Mouse (Mus musculus) forebrain, postnatal 0 days (tissue): ENCODE measurements at regions not wholly inside any gene's neighbourhood (a gene's known extent, or its start where the extent isn't known, plus 50 kb on each side); places are given as distances from the start of the nearest gene placed in this dataset.
A peak's percentile ranks its signal among the peaks of the same experiment; 100 is the strongest.

Source experiments
- ATAC-seq: fragments of 200-750 bp; cut with Nextera tagmentation; 2 replicates; pipeline ENCODE4 v1.8.0; 2017; ENCODE audit warnings: mild to moderate bottlenecking, moderate library complexity
- DNase-seq: peaks from one replicate; pipeline ENCODE4 v3.0.0-alpha.2; 2015
- H3K27ac ChIP-seq: fragments of 300-500 bp; sonication (generic); 2 replicates; pipeline ENCODE4 v1.5.1; 2014; ENCODE audit warnings: low read depth, mild to moderate bottlenecking, antibody characterized with exemption, low read length, moderate library complexity, mixed read lengths
- H3K27me3 ChIP-seq: fragments of 300-500 bp; sonication (generic); 2 replicates; pipeline ENCODE4 v1.6.1; 2014; ENCODE audit warnings: mild to moderate bottlenecking, low read length, mixed read lengths; ENCODE audit not compliant: insufficient read depth
- H3K36me3 ChIP-seq: fragments of 300-500 bp; sonication (generic); 2 replicates; pipeline ENCODE4 v1.6.1; 2014; ENCODE audit warnings: mild to moderate bottlenecking, moderate library complexity; ENCODE audit not compliant: insufficient read depth
- H3K4me1 ChIP-seq: fragments of 300-500 bp; sonication (generic); 2 replicates; pipeline ENCODE4 v1.6.1; 2014; ENCODE audit warnings: antibody characterized with exemption; ENCODE audit not compliant: insufficient read depth
- H3K4me2 ChIP-seq: fragments of 300-500 bp; sonication (generic); 2 replicates; pipeline ENCODE4 v1.6.1; 2014; ENCODE audit warnings: low read depth, mild to moderate bottlenecking, moderate library complexity
- H3K4me3 ChIP-seq: fragments of 300-500 bp; sonication (generic); 2 replicates; pipeline ENCODE4 v1.5.1; 2014; ENCODE audit warnings: low read depth, low read length, mixed read lengths
- H3K9ac ChIP-seq: fragments of 300-500 bp; sonication (generic); 2 replicates; pipeline ENCODE4 v1.6.1; 2014; ENCODE audit warnings: mild to moderate bottlenecking
- H3K9me3 ChIP-seq: fragments of 300-500 bp; sonication (generic); 2 replicates; pipeline ENCODE4 v1.6.1; 2016; ENCODE audit warnings: low read length
- CTCF ChIP-seq: sonication (generic); IDR thresholded peaks from 2 replicates; pipeline ENCODE4 v1.5.1; 2016; ENCODE audit warnings: antibody characterized with exemption, control low read depth, low read depth
- WGBS: fragments of 180-500 bp; shearing (Covaris S2); extraction: QIAGEN DNeasy Blood & Tissue Kit; methylation state at CpG from one replicate; pipeline ENCODE4 v1.1.7; 2014; 5-methylcytosine and 5-hydroxymethylcytosine counted together

- no peaks in the 10 kb centered on the region for H3K4me1 ChIP-seq
- 26% methylated on average over 7 of the region's 7 CpGs for WGBS
- peak; percentile 44 for DNase-seq
- no peaks in the 10 kb centered on the region for H3K27me3 ChIP-seq
- H3K4me2 ChIP-seq, result no peak overlapping the region
- no peaks in the 10 kb centered on the region for H3K36me3 ChIP-seq
- H3K9ac ChIP-seq, result no peak overlapping the region
- TF ChIP-seq CTCF, result no peak
- H3K9me3 ChIP-seq, result no peaks in the 10 kb centered on the region
- H3K27ac ChIP-seq, result no peak overlapping the region
- peak; percentile 91 for ATAC-seq
- no peak overlapping the region for H3K4me3 ChIP-seq
These were observed 160.9 kb downstream of the Anapc10 start for GRCm38 (mm10) chr8:79872416-79873077.

- Histone ChIP-seq H3K4me1 (no peaks in the 10 kb centered on the region), H3K9ac (no peak overlapping the region), H3K27ac (no peak overlapping the region), H3K4me3 (no peak overlapping the region), H3K27me3 (no peaks in the 10 kb centered on the region), H3K36me3 (no peaks in the 10 kb centered on the region), H3K9me3 (no peaks in the 10 kb centered on the region), H3K4me2 (no peak overlapping the region)
- peak; percentile 1 for DNase-seq
- ATAC-seq, result no peak
- WGBS, result 46% methylated on average over 6 of the region's 6 CpGs
- no peak for TF ChIP-seq CTCF
These were observed 149.8 kb downstream of the Hhip start for GRCm38 (mm10) chr8:79907971-79908370.
